Mouse (Mus musculus) bone marrow, adult 2 months (tissue): ENCODE data around the gene Ehbp1. TPM values are rescaled to one million over a fixed set of nuclear protein-coding genes. Genes with fewer than 3 reads are reported as not detected.

Experiments used
- H3K27ac ChIP-seq: fragments of 200-500 bp; 2 replicates; pipeline ENCODE4 v1.5.1; 2012; ENCODE audit warnings: low read depth, mild to moderate bottlenecking, control low read depth, inconsistent platforms, low read length; ENCODE audit not compliant: control insufficient read depth, poor library complexity, insufficient read depth
- H3K4me1 ChIP-seq: fragments of 200-500 bp; 2 replicates; pipeline ENCODE4 v1.6.1; 2011; ENCODE audit warnings: low read length; ENCODE audit not compliant: control insufficient read depth, insufficient read depth
- H3K4me3 ChIP-seq: fragments of 200-500 bp; replicated peaks from 2 replicates; pipeline ENCODE3; 2011; ENCODE audit warnings: mild to moderate bottlenecking, low read depth, low read length, control low read depth; ENCODE audit not compliant: control insufficient read depth
- CTCF ChIP-seq: fragments of 200-500 bp; IDR thresholded peaks from 2 replicates; pipeline ENCODE4 v1.5.1; 2011; ENCODE audit warnings: low read length, control low read depth; ENCODE audit not compliant: control insufficient read depth, insufficient read depth
- POLR2A ChIP-seq: fragments of 200-500 bp; IDR thresholded peaks from 2 replicates; pipeline ENCODE4 v1.6.1; 2011; ENCODE audit warnings: low read depth, mild to moderate bottlenecking, control low read depth, low read length, borderline replicate concordance; ENCODE audit not compliant: control insufficient read depth
- WGBS: fragments of 180-500 bp; shearing (Covaris S2); methylation state at CpG from one replicate; pipeline ENCODE4 v1.1.7; 2018; 5-methylcytosine and 5-hydroxymethylcytosine counted together
- polyA plus RNA-seq: library from polyadenylated mRNA; stranded (reverse); fragments of >200 nt; gene quantifications from 2 replicates; pipeline ENCODE4 v1.2.4, GENCODE M21; 2011; ENCODE audit warnings: low replicate concordance; ENCODE audit not compliant: missing spikeins, insufficient read depth, insufficient read length

Ehbp1 gene
- polyA plus RNA-seq, 1 experiment = 2.8 TPM

- 61% methylated on average over 1 of the region's 1 CpGs for WGBS
- no peaks in the 10 kb centered on the region for H3K4me1 ChIP-seq
Observed at GRCm38 (mm10) chr11:21988398-21988946, 353.6 kb downstream of the Ehbp1 start.

GRCm38 (mm10) chr11:21985118-21985517, 357.0 kb downstream of the Ehbp1 start:
- 5% methylated on average over 1 of the region's 1 CpGs for WGBS

More at GRCm38 (mm10) chr11:21988398-21988946, 353.6 kb downstream of the Ehbp1 start:
- Histone ChIP-seq H3K27ac (no peak overlapping the region), H3K4me3 (no peak overlapping the region)
- TF ChIP-seq POLR2A = no peak
- TF ChIP-seq CTCF = no peak

DNA sequence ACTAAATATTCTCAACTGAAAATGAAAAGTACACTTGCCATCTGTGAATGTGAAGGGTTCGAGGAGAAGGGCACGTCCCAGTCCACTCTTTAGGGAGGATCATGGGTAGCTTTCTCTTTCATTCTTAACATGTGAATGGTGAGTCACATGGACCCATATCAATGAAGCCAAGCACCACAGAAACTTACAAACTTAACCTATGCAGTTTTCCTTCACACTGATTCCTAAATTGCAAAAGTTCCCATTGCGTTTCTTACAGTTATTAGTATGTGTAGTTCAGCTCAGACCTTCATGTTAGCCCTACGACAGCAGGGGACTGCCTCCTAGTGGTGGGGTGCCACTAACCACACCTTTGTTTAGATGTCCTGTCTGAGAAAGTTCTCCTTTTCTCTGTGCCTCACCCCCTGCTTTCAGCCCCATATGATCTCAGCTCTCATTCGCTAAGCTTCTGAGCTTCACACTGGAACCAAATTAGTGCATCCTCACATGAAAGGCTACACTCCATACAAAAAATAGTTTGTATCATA, 368.0 kb downstream of the Ehbp1 start:
- Histone ChIP-seq H3K27ac (no peak overlapping the region), H3K4me1 (no peaks in the 10 kb centered on the region), H3K4me3 (no peak overlapping the region)
- no peak for TF ChIP-seq POLR2A
- peak; percentile 20; the same call in 1 of the 2 replicates for TF ChIP-seq CTCF
- WGBS = 61% methylated on average over 5 of the region's 5 CpGs

More at GRCm38 (mm10) chr11:21985118-21985517, 357.0 kb downstream of the Ehbp1 start:
- Histone ChIP-seq H3K27ac (no peak overlapping the region), H3K4me1 (no peaks in the 10 kb centered on the region), H3K4me3 (no peak overlapping the region)
- TF ChIP-seq POLR2A (no peak), CTCF (no peak)

DNA sequence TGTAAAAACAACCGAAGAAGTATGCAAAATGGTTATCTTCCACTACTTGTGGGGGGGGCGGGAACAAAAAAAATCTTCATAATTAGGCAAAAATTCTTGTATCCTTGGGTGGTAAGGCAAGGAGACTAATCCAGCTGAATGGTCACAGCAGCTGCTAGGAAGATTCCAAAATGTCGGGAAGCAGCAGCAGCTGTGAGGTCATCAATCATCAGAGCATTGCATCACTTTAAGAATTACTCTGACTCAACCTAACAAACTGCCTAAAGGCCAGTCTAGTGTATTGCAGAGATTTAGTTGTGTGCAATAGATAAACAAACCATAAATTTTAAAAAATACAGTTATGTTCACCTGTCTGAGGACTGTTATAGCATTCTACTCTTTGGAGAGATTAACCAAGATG, 368.5 kb downstream of the Ehbp1 start:
- Histone ChIP-seq H3K4me3 (no peak overlapping the region), H3K27ac (no peak overlapping the region), H3K4me1 (no peaks in the 10 kb centered on the region)
- TF ChIP-seq CTCF (no peak), POLR2A (no peak)
- WGBS = 76% methylated on average over 3 of the region's 3 CpGs

DNA sequence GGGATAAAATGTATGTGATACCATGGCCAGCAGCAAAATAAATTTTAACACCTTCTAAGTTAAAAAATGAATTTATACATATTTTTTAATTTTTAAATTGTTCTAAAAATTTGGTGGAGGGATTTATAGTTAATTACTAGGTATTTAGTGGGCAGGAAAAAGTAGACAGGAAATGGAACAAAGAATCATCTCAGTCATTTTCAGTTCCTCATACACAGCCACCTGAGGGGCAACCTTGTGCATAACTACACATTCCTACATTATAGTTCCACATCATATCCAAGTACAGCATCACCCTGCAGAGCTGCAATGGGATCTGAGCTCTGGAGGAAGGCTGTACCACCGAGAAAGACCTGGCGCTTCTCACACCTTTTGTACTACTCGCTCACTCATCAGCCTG, 373.2 kb downstream of the Ehbp1 start:
- Histone ChIP-seq H3K4me1 (no peaks in the 10 kb centered on the region), H3K27ac (no peak overlapping the region), H3K4me3 (no peak overlapping the region)
- TF ChIP-seq CTCF = no peak
- no peak for TF ChIP-seq POLR2A
- 87% methylated on average over 3 of the region's 3 CpGs for WGBS

Other genes with a start within 250 kb of the Ehbp1 start
- 0.97 and 1.9 TPM in 2 replicates for gene Tmem17, start 169.8 kb upstream of the Ehbp1 start, polyA plus RNA-seq